Mouse (Mus musculus) adipose tissue, adult 10 weeks (tissue): ENCODE results near the gene Pole3. TPM values are rescaled to one million over a fixed set of nuclear protein-coding genes. Genes with fewer than 3 reads are reported as not detected.

ENCODE experiments used
- polyA plus RNA-seq: library from polyadenylated mRNA; stranded (reverse); fragments of 350-450 nt; fragmentation: Illumina TruSeq; extraction: RNeasy Lipid Tissue Mini Kit (QIAGEN cat#74804); gene quantifications from one replicate; pipeline ENCODE4 v1.2.3, GENCODE M21; 2014; ENCODE audit warnings: low read depth, low replicate concordance

Gene Pole3
- polyA plus RNA-seq, result 51.0 TPM

GRCm38 (mm10) chr4:62524651-62525488 lies at the start of gene Pole3, which contains the start of gene 4933430I17Rik:
Gene Pole3 (minus strand): TSS chr4:62525068.
Gene 4933430I17Rik (plus strand): TSS chr4:62525369.

DNA sequence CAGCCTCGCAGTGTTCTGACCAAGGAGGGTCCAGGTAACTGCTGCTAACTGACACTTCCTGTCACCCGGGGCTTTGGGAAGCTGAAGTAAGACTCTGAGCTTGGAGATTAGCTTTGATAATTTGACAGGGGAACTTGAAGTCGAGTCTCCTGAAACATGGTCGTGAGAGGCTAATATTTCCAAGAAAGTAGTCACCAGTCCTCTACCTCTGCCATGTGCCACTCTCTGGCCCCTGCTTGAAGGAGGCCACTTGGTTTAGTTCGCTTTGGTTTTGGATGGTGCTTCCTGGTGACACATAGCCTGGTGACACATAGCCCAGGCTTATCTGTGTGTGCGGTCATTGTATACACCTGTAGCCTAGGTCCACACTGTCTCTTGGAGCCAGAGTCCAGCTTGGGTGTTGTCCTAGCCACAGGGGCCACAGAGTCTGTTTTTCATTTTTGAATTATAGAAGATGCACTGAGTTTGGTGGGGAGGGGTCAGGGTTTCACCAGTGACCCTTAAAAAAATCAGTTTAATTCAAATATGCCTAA lies 35.0 kb upstream of the Pole3 start, which contains the start of gene Rgs3:
Rgs3 (plus strand) TSS at position 51 of the 533 bp plus-strand sequence.

DNA sequence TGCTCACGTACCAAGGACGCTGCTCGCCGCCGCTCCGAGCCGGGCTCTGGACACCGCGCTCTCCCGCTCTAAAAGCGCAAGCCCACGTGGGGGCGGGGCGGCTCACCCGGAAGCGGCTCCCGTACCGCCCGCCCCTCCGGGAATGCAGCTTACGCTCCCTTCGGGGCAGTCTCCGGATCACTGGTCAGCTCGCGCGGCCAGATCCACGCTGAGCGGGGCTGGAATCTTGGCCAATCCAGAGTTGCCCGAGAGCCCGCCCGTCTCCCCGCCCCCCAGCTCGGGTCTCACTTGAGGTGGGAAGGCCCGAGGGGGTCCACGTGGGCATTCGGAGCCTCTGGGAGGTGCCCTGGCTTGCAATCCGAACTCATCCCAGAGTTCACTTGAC lies 5.0 kb downstream of the Pole3 start, which contains the start of gene Alad:
Alad (minus strand) TSS at position 70 of the 385 bp plus-strand sequence.

DNA sequence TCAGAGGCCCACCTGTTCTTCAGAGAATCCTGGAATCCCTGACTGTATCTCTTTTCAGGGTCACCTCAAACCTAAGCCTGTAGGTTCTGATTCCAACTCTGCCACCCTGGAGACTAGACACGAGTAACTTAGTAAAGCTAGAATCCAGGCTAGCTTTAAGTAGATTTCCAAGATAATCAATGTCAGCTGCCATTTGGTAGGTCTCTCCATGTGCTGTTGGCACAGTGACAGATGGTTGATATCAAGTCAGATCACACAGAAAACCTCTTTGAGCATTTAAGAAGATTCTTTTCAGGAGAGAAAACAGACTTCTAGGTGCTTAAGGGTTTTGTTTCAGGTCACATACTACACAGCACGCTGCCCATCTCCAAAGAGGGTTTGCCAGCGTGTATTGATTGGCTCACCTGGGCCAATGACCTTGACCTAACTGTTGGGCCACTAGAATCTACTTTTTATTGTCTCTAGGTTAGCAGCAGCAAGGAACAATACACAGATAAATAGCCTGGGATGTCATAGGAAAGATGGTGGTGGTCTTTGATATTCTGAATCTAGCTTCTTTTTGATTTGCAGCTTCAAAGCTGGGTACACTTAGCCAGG lies 21.4 kb downstream of the Pole3 start, which contains the start of gene Hdhd3:
Hdhd3 (minus strand) TSS at position 94 of the 597 bp plus-strand sequence.

GRCm38 (mm10) chr4:62479937-62480708 lies 44.7 kb downstream of the Pole3 start, which contains the start of gene Bspry:
Gene Bspry (plus strand): TSS chr4:62480053.

Other genes with a start within 250 kb of the Pole3 start
- gene Fkbp15, start 164.5 kb downstream of the Pole3 start, polyA plus RNA-seq, result 27.7 TPM
- gene Slc31a1, start 164.3 kb downstream of the Pole3 start, polyA plus RNA-seq, result 78.7 TPM
- gene Cdc26, start 116.4 kb downstream of the Pole3 start, polyA plus RNA-seq, result 61.6 TPM
- 12.0 TPM for gene Prpf4, start 116.3 kb downstream of the Pole3 start, polyA plus RNA-seq
- gene Rnf183, start 89.8 kb downstream of the Pole3 start, polyA plus RNA-seq, result 1.4 TPM
- gene Wdr31, start 54.2 kb downstream of the Pole3 start, polyA plus RNA-seq, result 6.5 TPM
- gene Bspry, start 45.0 kb downstream of the Pole3 start, polyA plus RNA-seq, result 64.5 TPM
- gene Hdhd3, start 21.6 kb downstream of the Pole3 start, polyA plus RNA-seq, result 11.0 TPM
- 185 TPM for gene Alad, start 5.2 kb downstream of the Pole3 start, polyA plus RNA-seq
- gene 4933430I17Rik, start 301 bp upstream of the Pole3 start, polyA plus RNA-seq, result 1.3 TPM
- 116 TPM for gene Rgs3, start 34.8 kb upstream of the Pole3 start, polyA plus RNA-seq